Mouse (Mus musculus) liver, postnatal 0 days (tissue): ENCODE data around the gene Maip1. TPM values are rescaled to one million over a fixed set of nuclear protein-coding genes. Genes with fewer than 3 reads are reported as not detected.

ENCODE experiments used
- ATAC-seq: fragments of 200-750 bp; cut with Nextera tagmentation; 2 replicates; pipeline ENCODE4 v1.8.0; 2017; ENCODE audit warnings: mild to moderate bottlenecking, moderate library complexity
- DNase-seq: peaks from one replicate; pipeline ENCODE4 v3.0.0-alpha.2; 2016
- H3K27ac ChIP-seq: fragments of 300-500 bp; sonication (generic); 2 replicates; pipeline ENCODE4 v1.5.1; 2014; ENCODE audit warnings: antibody characterized with exemption, moderate library complexity, mild to moderate bottlenecking, low read depth
- H3K27me3 ChIP-seq: fragments of 300-500 bp; sonication (generic); 2 replicates; pipeline ENCODE4 v1.6.1; 2014; ENCODE audit warnings: low read length, control low read depth, mixed read lengths; ENCODE audit not compliant: insufficient read depth
- H3K36me3 ChIP-seq: fragments of 300-500 bp; sonication (generic); replicated peaks from 2 replicates; pipeline ENCODE4 v1.6.1; 2014; ENCODE audit warnings: mild to moderate bottlenecking, control low read depth, low read length, moderate library complexity, mixed read lengths; ENCODE audit not compliant: insufficient read depth
- H3K4me1 ChIP-seq: fragments of 300-500 bp; sonication (generic); 2 replicates; pipeline ENCODE4 v1.6.1; 2014; ENCODE audit warnings: antibody characterized with exemption, mild to moderate bottlenecking, control low read depth; ENCODE audit not compliant: insufficient read depth
- H3K4me2 ChIP-seq: fragments of 300-500 bp; sonication (generic); 2 replicates; pipeline ENCODE4 v1.6.1; 2014; ENCODE audit warnings: low read depth, mild to moderate bottlenecking, low read length, moderate library complexity, mixed read lengths
- H3K4me3 ChIP-seq: fragments of 300-500 bp; sonication (generic); 2 replicates; pipeline ENCODE4 v1.5.1; 2014; ENCODE audit warnings: low read depth, low read length
- H3K9ac ChIP-seq: fragments of 300-500 bp; sonication (generic); replicated peaks from 2 replicates; pipeline ENCODE4 v1.6.1; 2014; ENCODE audit warnings: mild to moderate bottlenecking, moderate library complexity
- H3K9me3 ChIP-seq: fragments of 300-500 bp; sonication (generic); 2 replicates; pipeline ENCODE4 v1.6.1; 2016; ENCODE audit warnings: mild to moderate bottlenecking, control low read depth, low read length, mixed read lengths
- CTCF ChIP-seq: sonication (generic); IDR thresholded peaks from 2 replicates; pipeline ENCODE4 v1.5.1; 2016; ENCODE audit warnings: antibody characterized with exemption, low read depth
- EP300 ChIP-seq: IDR thresholded peaks from 2 replicates; pipeline ENCODE4 v1.6.1; 2016; ENCODE audit warnings: antibody characterized with exemption, low read depth, mild to moderate bottlenecking
- WGBS: fragments of 180-500 bp; shearing (Covaris S2); extraction: QIAGEN DNeasy Blood & Tissue Kit; methylation state at CpG from one replicate; pipeline ENCODE4 v1.1.7; 2014; ENCODE audit not compliant: insufficient replicate concordance; 5-methylcytosine and 5-hydroxymethylcytosine counted together
- polyA plus RNA-seq: library from polyadenylated mRNA; unstranded; fragments of >200 nt; fragmentation: Nextera tagmentation; extraction: Ambion mirVana; gene quantifications from 2 replicates; pipeline ENCODE4 v1.2.1, GENCODE M21; 2015

The Maip1 gene
- polyA plus RNA-seq, 1 experiment from 2014 or later = 8.2 TPM

- Histone ChIP-seq H3K9ac (no peak overlapping the region), H3K36me3 (peaks cover 6% of the 10 kb centered on the region), H3K9me3 (no peaks in the 10 kb centered on the region), H3K4me2 (peak overlapping the region; percentile 38), H3K4me1 (peaks cover 4% of the 10 kb centered on the region; the same call in 1 of the 2 replicates), H3K27ac (peak overlapping the region; percentile 62; the same call in 1 of the 2 replicates), H3K4me3 (no peak overlapping the region), H3K27me3 (no peaks in the 10 kb centered on the region)
- peak; percentile 56; the same call in 1 of the 2 replicates for ATAC-seq
- 73% methylated on average over 4 of the region's 4 CpGs for WGBS
- no peak for DNase-seq
- TF ChIP-seq CTCF = no peak
- TF ChIP-seq EP300 = 0 out of 2 replicates have a peak, but pooled peaks have one; percentile 9
Observed at GRCm38 (mm10) chr1:57390993-57391790, 14.9 kb upstream of the Maip1 start.

- no peak overlapping the region for H3K4me2 ChIP-seq
- H3K27me3 ChIP-seq = no peaks in the 10 kb centered on the region
- H3K9me3 ChIP-seq = no peaks in the 10 kb centered on the region
- H3K4me1 ChIP-seq = peaks cover 4% of the 10 kb centered on the region; the same call in 1 of the 2 replicates
- no peak overlapping the region for H3K4me3 ChIP-seq
- ATAC-seq (peak; percentile 35; the same call in 1 of the 2 replicates), DNase-seq (no peak)
- H3K27ac ChIP-seq = no peak overlapping the region
- H3K9ac ChIP-seq = no peak overlapping the region
- H3K36me3 ChIP-seq = peaks cover 12% of the 10 kb centered on the region
- TF ChIP-seq CTCF = no peak
- no peak for TF ChIP-seq EP300
- WGBS = 60% methylated on average over 4 of the region's 4 CpGs
Observed at GRCm38 (mm10) chr1:57392417-57392816, 13.7 kb upstream of the Maip1 start.

GRCm38 (mm10) chr1:57394051-57394450 is 12.1 kb upstream of the Maip1 start:
- Histone ChIP-seq H3K4me1 (peaks cover 4% of the 10 kb centered on the region; the same call in 1 of the 2 replicates), H3K9ac (no peak overlapping the region), H3K36me3 (peaks cover 8% of the 10 kb centered on the region), H3K4me2 (no peak overlapping the region), H3K9me3 (no peaks in the 10 kb centered on the region), H3K27ac (no peak overlapping the region), H3K27me3 (no peaks in the 10 kb centered on the region), H3K4me3 (no peak overlapping the region)
- DNase-seq = peak; percentile 59
- TF ChIP-seq EP300 (no peak), CTCF (peak; percentile 87)
- WGBS = 54% methylated on average over 3 of the region's 3 CpGs
- ATAC-seq = no peak

DNA sequence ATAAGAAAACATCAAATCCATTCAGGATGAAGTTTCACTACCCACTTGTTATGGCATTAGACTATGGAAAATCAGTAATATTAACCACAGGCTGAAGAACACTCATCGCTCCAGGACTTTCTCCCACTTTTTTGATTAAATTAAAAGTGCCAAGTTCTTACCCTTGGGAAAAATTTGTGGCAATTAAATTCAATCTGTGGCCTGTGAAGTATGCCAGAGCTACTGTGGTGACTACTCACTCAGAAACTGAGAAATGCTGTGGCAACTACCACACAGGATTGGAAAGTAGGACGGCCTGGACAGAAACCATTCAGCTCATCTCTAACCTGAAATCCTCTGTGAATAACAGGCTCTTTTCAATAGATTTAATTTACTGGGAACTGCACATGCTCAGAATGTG is 5.8 kb upstream of the Maip1 start:
- H3K36me3 ChIP-seq = peaks cover 12% of the 10 kb centered on the region
- no peak overlapping the region for H3K4me3 ChIP-seq
- peaks cover under 1% of the 10 kb centered on the region for H3K4me1 ChIP-seq
- H3K4me2 ChIP-seq = no peak overlapping the region
- no peaks in the 10 kb centered on the region for H3K27me3 ChIP-seq
- TF ChIP-seq CTCF (no peak), EP300 (no peak)
- no peak for ATAC-seq
- no peak for DNase-seq
- no peak overlapping the region for H3K27ac ChIP-seq
- H3K9me3 ChIP-seq = no peaks in the 10 kb centered on the region
- H3K9ac ChIP-seq = no peak overlapping the region
- 97% methylated on average over 2 of the region's 2 CpGs for WGBS

GRCm38 (mm10) chr1:57400877-57401276 is 5.3 kb upstream of the Maip1 start:
- H3K9me3 ChIP-seq = no peaks in the 10 kb centered on the region
- H3K27me3 ChIP-seq = no peaks in the 10 kb centered on the region
- peaks cover 12% of the 10 kb centered on the region for H3K36me3 ChIP-seq
- 82% methylated on average over 2 of the region's 2 CpGs for WGBS
- no peak for TF ChIP-seq EP300
- no peak for TF ChIP-seq CTCF
- no peak overlapping the region for H3K9ac ChIP-seq
- H3K4me1 ChIP-seq = peaks cover 6% of the 10 kb centered on the region
- no peak for DNase-seq
- no peak overlapping the region for H3K4me2 ChIP-seq
- H3K27ac ChIP-seq = no peak overlapping the region
- H3K4me3 ChIP-seq = no peak overlapping the region
- no peak for ATAC-seq

DNA sequence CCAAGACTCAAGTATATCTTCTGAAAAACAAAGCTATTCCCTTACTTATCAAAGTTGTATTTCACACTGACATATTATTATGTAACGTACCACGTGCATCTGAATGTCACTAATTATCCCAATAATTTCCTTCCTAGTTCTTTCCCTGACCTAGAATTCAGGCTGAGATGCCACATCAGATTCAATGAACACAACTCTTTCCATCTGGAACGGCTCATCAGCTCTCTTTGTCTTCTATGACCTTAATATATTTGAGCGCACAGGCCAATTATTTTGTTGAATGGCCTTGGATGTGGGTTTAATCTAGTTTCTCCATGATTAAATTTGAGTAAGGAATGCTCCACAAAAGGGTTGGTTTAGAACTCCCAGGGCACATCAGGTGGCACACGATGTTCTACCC is 4.0 kb upstream of the Maip1 start:
- WGBS = 86% methylated on average over 5 of the region's 5 CpGs
- no peaks in the 10 kb centered on the region for H3K27me3 ChIP-seq
- ATAC-seq = no peak
- no peak for DNase-seq
- no peak overlapping the region for H3K4me2 ChIP-seq
- H3K27ac ChIP-seq = no peak overlapping the region
- H3K9me3 ChIP-seq = no peaks in the 10 kb centered on the region
- no peak overlapping the region for H3K9ac ChIP-seq
- H3K4me3 ChIP-seq = no peak overlapping the region
- peaks cover 7% of the 10 kb centered on the region for H3K36me3 ChIP-seq
- TF ChIP-seq CTCF (no peak), EP300 (no peak)
- peaks cover 8% of the 10 kb centered on the region for H3K4me1 ChIP-seq
